Mouse (Mus musculus): Measurements from ENCODE around the gene Zfp566. TPM values are rescaled to one million over a fixed set of nuclear protein-coding genes. Genes with fewer than 3 reads are reported as not detected.

Zfp566 gene
- polyA plus RNA-seq, 1 experiment from 2014 or later, result 22.1 TPM

DNA sequence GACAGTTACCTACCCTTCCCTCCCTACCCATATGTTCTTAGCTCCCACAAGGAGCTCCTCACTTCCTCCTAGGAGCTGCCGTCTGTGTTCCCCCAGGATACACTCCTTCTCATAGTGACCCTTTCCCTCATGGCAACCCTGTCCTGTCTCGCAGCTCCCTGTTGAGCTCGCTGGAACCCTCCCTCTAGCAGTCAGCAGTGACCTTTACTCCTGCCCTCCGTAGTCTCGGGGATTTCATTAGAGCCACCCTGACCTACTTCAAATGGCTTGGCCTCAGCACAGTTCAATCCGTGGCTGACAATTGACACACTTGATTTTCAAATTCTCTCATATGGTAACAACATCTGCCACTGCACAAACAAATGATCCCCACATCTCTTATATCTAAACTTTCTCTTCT lies 59.6 kb downstream of the Zfp566 start:
- H3K4me2 ChIP-seq (ENCODE audit: low read length), result no peak overlapping the region
- no peak overlapping the region for H3K27ac ChIP-seq (ENCODE audit: low read length)
- H3K9me3 ChIP-seq (ENCODE audit: control insufficient read depth, low read length), result no peaks in the 10 kb centered on the region
- no peaks in the 10 kb centered on the region for H3K4me1 ChIP-seq (replicated peaks; ENCODE audit: control insufficient read depth, insufficient read depth, low read length)
- 0 out of 2 replicates have a peak, but pooled peaks cover 3% of the 10 kb centered on the region for H3K36me3 ChIP-seq (ENCODE audit: control insufficient read depth, insufficient read depth)
- WGBS, result 54% methylated on average over 6 of the region's 6 CpGs
- H3K9ac ChIP-seq (replicated peaks; ENCODE audit: low read depth, low read length), result no peak overlapping the region
- no peak overlapping the region for H3K4me3 ChIP-seq (replicated peaks; ENCODE audit: low read length)
- H3K27me3 ChIP-seq (replicated peaks; ENCODE audit: control insufficient read depth, insufficient read depth, low read length), result no peaks in the 10 kb centered on the region
- no peak for ATAC-seq

DNA sequence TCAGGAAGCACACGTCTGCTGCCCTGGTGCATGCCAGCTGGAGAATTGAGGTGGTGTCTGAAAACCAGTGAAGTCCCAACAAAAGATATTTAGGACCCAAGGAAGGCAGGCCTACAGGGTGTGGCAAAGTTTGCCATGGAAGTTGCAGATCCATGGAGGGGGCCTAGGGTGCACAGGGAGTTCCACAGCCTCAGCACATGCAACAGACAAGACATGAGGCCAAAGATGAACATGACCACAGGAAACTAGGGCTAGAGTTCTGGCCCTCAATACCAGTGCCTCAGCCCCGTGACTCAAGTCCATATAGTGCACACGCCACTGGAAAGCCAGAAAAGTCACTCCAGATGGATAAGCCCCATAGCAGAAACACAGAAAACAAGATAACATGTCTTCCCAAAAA lies 61.8 kb downstream of the Zfp566 start:
- Histone ChIP-seq H3K36me3 (ENCODE audit: control insufficient read depth, insufficient read depth) (peaks cover 5% of the 10 kb centered on the region; the same call in 1 of the 2 replicates), H3K4me2 (ENCODE audit: low read length) (no peak overlapping the region), H3K4me1 (replicated peaks; ENCODE audit: control insufficient read depth, insufficient read depth, low read length) (no peaks in the 10 kb centered on the region), H3K4me3 (replicated peaks; ENCODE audit: low read length) (no peak overlapping the region), H3K27ac (ENCODE audit: low read length) (no peak overlapping the region), H3K27me3 (replicated peaks; ENCODE audit: control insufficient read depth, insufficient read depth, low read length) (no peaks in the 10 kb centered on the region), H3K9me3 (ENCODE audit: control insufficient read depth, low read length) (no peaks in the 10 kb centered on the region), H3K9ac (replicated peaks; ENCODE audit: low read depth, low read length) (no peak overlapping the region)
- no peak for ATAC-seq
- 87% methylated on average over 3 of the region's 3 CpGs for WGBS

Small RNA genes within 50 kb of the gene (microRNA-seq; reads per million reads assigned to microRNA genes)
- gene Gm23368, result not detected

Other genes starting within 250 kb of the Zfp566 start
- gene Zfp940, start 236.9 kb downstream of the Zfp566 start, polyA plus RNA-seq (2015; fragmentation: Nextera tagmentation; extraction: Ambion mirVana), result 15.7 and 18.2 TPM in 2 replicates
- gene Zfp420, start 230.5 kb downstream of the Zfp566 start, polyA plus RNA-seq (2015; fragmentation: Nextera tagmentation; extraction: Ambion mirVana), result 23.4 and 23.7 TPM in 2 replicates
- gene Zfp27, start 184.0 kb downstream of the Zfp566 start, polyA plus RNA-seq (2015; fragmentation: Nextera tagmentation; extraction: Ambion mirVana), result 18.0 and 20.5 TPM in 2 replicates
- gene Zfp383, start 182.3 kb downstream of the Zfp566 start, polyA plus RNA-seq (2015; fragmentation: Nextera tagmentation; extraction: Ambion mirVana), result 7.5 and 7.8 TPM in 2 replicates
- 22.3 and 24.3 TPM in 2 replicates for gene Zfp74, start 136.4 kb downstream of the Zfp566 start, polyA plus RNA-seq (2015; fragmentation: Nextera tagmentation; extraction: Ambion mirVana)
- 3.0 and 4.2 TPM in 2 replicates for gene Zfp568, start 106.6 kb downstream of the Zfp566 start, polyA plus RNA-seq (2015; fragmentation: Nextera tagmentation; extraction: Ambion mirVana)
- gene Zfp14, start 39.1 kb downstream of the Zfp566 start, polyA plus RNA-seq (2015; fragmentation: Nextera tagmentation; extraction: Ambion mirVana), result 14.2 and 14.7 TPM in 2 replicates
- gene Zfp82, start 17.6 kb downstream of the Zfp566 start, polyA plus RNA-seq (2015; fragmentation: Nextera tagmentation; extraction: Ambion mirVana), result 16.4 and 17.5 TPM in 2 replicates
- 2.5 and 3.3 TPM in 2 replicates for gene Gm26920, start 117 bp downstream of the Zfp566 start, polyA plus RNA-seq (2015; fragmentation: Nextera tagmentation; extraction: Ambion mirVana)
- 112 and 137 TPM in 2 replicates for gene Zfp260, start 4.2 kb upstream of the Zfp566 start, polyA plus RNA-seq (2015; fragmentation: Nextera tagmentation; extraction: Ambion mirVana)
- 30.6 and 32.5 TPM in 2 replicates for gene Zfp382, start 31.4 kb upstream of the Zfp566 start, polyA plus RNA-seq (2015; fragmentation: Nextera tagmentation; extraction: Ambion mirVana)
- gene Zfp146, start 79.2 kb upstream of the Zfp566 start, polyA plus RNA-seq (2015; fragmentation: Nextera tagmentation; extraction: Ambion mirVana), result 17.4 and 18.0 TPM in 2 replicates
- 2.4 and 4.1 TPM in 2 replicates for gene Cox7a1, start 93.6 kb upstream of the Zfp566 start, polyA plus RNA-seq (2015; fragmentation: Nextera tagmentation; extraction: Ambion mirVana)
- 59.7 and 68.4 TPM in 2 replicates for gene Capns1, start 108.3 kb upstream of the Zfp566 start, polyA plus RNA-seq (2015; fragmentation: Nextera tagmentation; extraction: Ambion mirVana)
- gene Polr2i, start 141.4 kb upstream of the Zfp566 start, polyA plus RNA-seq (2015; fragmentation: Nextera tagmentation; extraction: Ambion mirVana), result 160 and 165 TPM in 2 replicates
- gene Tbcb, start 141.7 kb upstream of the Zfp566 start, polyA plus RNA-seq (2015; fragmentation: Nextera tagmentation; extraction: Ambion mirVana), result 358 and 393 TPM in 2 replicates
- gene Ovol3, start 145.2 kb upstream of the Zfp566 start, polyA plus RNA-seq (2015; fragmentation: Nextera tagmentation; extraction: Ambion mirVana), result not detected in 2 replicates
- 0.36 and 0.42 TPM in 2 replicates for gene Thap8, start 189.6 kb upstream of the Zfp566 start, polyA plus RNA-seq (2015; fragmentation: Nextera tagmentation; extraction: Ambion mirVana)
- gene Wdr62, start 189.9 kb upstream of the Zfp566 start, polyA plus RNA-seq (2015; fragmentation: Nextera tagmentation; extraction: Ambion mirVana), result 6.2 and 8.2 TPM in 2 replicates
- gene Clip3, start 201.2 kb upstream of the Zfp566 start, polyA plus RNA-seq (2015; fragmentation: Nextera tagmentation; extraction: Ambion mirVana), result 129 and 145 TPM in 2 replicates
- 93.6 and 104 TPM in 2 replicates for gene Alkbh6, start 218.2 kb upstream of the Zfp566 start, polyA plus RNA-seq (2015; fragmentation: Nextera tagmentation; extraction: Ambion mirVana)
- gene Syne4, start 224.3 kb upstream of the Zfp566 start, polyA plus RNA-seq (2015; fragmentation: Nextera tagmentation; extraction: Ambion mirVana), result 8.5 and 11.7 TPM in 2 replicates
- not detected in 2 replicates for gene E130208F15Rik, start 231.2 kb upstream of the Zfp566 start, polyA plus RNA-seq (2015; fragmentation: Nextera tagmentation; extraction: Ambion mirVana)
- gene Sdhaf1, start 233.4 kb upstream of the Zfp566 start, polyA plus RNA-seq (2015; fragmentation: Nextera tagmentation; extraction: Ambion mirVana), result 18.0 and 19.3 TPM in 2 replicates

All from forebrain, embryonic 16.5 days (tissue).